Mouse (Mus musculus): ENCODE measurements around the gene Trnau1ap.

DNA sequence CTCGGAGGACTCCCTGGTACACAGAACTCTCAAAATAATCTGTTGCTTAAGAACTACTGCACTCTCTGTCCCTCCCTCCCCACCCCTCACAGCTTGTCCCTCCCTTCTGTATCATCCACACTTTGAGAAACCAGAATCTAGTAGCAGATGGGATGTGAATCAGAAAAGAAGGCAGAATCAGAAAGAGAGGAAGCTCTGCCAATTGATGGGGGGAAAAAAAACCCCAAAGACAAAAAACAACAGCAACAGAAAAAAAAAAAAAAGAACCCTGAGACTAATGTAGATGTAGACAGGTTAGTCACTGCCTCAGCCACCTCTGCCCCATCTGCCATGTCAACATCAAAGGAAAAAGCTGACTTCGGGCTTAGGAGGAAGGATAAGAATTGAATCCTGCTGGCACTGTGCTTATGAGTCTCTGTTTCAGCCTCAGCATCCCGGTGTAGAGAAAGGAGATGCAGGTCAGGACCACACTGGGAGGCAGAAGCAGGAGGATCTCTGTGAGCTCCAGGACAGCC is 62.4 kb downstream of the Trnau1ap start:
- TF ChIP-seq POLR2A (IDR thresholded peaks at IDR 0.05; ENCODE audit: low read depth, low read length) (no peak), CTCF (IDR thresholded peaks at IDR 0.05; ENCODE audit: borderline replicate concordance, insufficient read depth, low read length) (no peak)
